Mouse (Mus musculus): ENCODE measurements around the gene Flt3.

- TF ChIP-seq CTCF (conservative IDR thresholded peaks at IDR 0.05; ENCODE audit: insufficient read depth, insufficient read length, low read depth, low read length) (no peak), POLR2A (IDR thresholded peaks at IDR 0.05; ENCODE audit: low read depth, low read length) (no peak)
Measured at GRCm38 (mm10) chr5:147399843-147400504, at the start of gene Flt3.

All from kidney, adult 2 months (tissue).